Mouse (Mus musculus) ES-CJ7 (cell line): Measurements from ENCODE around the gene Uhrf1bp1.
A peak's percentile ranks its signal among the peaks of the same experiment; 100 is the strongest.

Experiments used
- DNase-seq: peaks from one replicate; pipeline ENCODE4 v3.0.0; 2011; ENCODE audit warnings: low read depth, low spot score

The Uhrf1bp1 gene

DNA sequence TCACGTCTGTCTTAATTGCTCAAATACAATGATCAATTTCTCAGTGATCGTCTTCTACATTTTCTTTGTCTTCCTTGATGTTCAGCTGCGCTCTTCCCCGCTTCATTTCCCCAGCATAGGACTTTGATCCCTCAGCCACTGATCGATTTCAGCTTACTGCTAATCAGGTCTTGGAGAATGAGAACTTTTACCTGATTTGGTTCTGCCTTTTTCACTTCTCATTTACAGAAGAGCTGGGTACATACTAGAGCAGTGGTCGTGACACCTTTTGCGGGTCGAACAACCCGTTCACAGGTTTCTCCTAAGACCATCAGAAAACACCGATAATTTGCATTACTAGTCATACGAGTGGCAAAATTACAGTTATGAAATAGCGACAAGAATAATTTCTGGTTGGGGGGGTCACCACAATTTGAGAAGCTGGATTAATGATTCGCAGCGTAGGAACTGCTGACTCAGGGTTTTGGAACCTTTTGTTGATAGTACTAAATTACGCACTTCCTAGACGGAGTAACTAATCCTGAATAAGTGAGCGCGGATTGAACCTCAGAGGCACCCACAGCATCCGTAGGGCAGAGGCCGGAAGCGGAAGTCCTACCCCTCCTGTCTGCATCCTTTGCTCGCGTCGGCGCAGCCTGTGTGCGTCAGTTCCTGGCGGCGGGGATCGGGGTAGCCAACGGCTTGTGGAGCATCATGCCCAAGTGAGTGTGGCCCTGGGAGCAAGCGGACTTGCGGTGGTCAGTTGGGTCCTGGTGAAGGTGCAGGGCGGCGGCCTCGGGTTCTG lies 16.6 kb upstream of the Uhrf1bp1 start:
- DNase-seq, result peak; percentile 96

DNA sequence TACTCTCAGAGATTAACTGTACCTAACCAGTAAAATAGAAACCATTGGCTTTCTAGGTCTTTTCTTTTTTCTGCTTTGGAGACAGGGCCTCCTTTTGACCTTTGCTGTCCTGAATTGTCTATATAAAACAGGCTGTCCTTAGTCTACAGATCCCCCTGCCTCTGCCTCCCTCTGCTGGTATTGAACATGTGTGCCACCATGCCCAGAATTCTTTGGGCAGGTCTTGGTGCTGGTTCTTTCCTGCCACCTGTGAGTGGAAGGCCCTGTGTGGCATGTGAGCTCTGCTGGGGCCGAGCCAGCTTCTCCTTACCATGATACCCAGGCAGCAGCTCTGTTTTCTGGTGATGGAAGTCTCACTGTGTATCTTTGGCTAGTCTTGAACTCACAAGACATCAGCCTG lies 7.9 kb upstream of the Uhrf1bp1 start:
- DNase-seq, result no peak

DNA sequence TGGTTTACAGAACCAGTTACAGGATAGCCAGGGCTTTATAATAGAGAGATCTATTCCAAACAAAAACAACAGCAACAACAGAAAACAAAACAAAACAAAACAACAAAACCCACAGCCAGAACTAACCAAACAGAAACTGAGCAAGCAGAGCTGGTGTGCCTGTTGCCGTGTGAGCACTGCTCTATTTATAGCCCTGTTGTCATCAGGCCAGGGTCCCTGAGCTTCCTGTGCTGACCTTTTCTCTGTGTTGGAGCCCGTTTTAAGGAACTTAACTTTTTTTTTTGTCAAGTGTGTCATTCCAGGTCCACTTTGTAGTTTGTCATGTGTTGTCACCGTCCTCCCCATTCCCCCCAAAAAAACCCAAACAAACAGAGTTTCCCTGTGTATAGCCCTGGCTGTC lies 5.2 kb upstream of the Uhrf1bp1 start:
- no peak for DNase-seq

DNA sequence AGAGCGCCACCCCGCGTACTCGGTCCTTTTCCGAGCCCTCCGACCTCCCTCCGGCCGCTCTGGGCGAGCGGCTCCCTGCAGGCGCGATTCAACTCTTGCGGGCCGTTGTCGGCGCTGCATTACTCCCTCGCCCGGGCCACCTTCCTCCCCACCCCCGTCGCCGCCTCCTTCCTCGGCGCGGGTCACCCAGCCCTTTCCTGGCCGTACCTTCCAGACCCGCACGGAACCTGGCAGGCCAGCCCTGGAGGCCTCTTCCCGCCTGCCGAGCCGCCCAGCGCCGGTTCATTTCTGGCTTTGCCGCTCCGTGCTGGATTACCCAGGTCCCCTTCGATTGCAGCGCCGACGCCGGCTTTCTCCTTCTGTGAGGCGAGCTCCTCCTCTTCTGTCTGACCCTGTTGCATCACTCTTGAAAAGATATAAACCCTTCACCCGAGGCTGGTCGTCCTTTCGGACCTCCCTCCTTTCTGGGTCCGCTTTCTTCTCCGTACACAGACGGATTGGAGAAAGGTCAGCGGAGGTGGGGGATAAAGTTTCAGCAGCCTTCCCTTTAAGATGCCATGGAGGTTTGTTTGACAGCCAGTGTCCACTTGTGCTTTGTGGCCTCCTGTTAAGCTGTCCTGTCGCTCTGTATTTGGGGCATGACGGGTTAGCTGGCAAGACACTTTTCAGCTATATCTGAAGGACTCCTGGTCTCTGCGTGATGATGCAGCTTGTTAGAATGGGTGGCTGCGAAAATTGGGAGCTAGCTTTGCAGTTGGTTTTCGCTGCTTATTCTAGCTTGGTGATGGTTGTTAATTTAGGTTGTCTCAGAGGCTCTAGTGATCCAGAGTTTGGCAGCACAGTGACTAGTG lies 782 bp downstream of the Uhrf1bp1 start:
- peak; percentile 29 for DNase-seq

DNA sequence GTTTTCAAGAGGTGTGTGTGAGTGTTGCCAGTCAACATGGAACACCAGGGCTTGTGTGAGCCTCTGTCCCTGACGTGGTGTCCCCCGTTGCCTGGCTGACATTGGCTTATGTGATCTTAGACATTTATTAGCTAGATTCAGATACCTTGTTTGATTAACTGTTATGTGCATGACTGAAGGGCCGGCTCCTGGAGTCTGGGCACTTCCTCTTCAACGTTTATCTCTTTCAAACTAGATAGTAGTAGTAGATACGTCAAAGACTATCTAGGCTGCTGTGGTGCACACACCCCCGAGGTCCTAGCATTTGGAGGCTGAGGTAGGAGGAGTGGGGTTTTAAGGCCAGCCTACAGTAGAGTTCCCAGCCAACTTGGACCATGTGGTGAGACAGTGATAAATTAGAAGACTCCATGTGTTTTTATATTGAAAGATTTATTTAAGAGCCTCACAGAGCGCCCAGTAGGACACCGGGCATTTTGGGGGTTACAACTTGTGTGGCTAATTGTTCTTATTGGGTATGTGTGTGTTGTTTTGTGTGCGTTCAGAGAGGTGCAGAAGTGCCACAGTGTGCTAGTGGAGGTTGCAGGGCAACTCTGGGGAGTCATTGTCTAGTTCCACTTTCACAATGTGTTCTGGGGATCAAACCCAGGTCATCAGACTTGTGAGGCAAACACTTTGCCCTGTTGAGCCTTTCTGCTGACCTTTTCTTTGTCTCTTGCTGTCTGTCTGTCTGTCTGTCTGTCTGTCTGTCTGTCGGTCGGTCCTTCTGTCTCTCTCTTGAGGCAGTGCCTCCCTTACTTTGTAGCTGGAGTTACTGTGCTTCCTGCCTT lies 1.6 kb downstream of the Uhrf1bp1 start:
- DNase-seq, result no peak

DNA sequence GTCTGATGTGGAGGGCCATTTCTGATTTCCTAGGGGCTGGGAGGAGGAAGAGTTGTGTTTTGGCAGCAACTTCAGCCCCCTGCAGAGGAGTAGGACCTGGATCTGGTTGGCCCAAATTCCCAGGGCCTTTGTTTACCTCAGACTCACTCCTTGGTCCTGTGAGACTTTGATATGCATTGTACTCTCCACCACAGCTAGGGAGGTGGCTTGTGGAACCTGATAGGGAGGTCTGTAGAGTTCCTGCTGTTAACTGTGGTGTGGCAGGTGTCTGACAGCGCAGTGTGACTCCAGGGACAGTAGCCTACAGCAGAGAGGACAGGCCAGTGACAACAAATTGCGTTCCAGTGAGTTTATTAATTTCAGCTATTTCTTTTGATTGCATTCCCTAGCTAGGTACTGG lies 2.9 kb downstream of the Uhrf1bp1 start:
- DNase-seq, result no peak

DNA sequence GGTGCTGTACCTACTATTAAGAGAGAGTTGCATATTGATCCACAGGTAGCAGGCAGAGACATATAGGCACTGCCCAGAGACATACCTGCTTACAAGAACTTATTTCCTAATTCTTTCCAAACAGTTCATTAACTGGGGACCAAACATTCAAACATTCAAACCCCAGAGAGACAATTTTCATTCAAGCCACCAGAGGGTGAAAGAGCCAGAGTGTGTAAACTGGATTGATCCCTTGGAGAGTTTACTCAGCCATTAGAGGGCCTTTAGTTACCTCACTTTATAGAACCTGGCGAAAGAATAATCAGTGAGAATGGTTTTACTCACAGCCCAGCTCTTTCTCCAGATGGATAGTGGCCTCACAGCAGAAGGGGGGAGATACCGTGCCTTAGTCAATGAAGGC lies 9.2 kb downstream of the Uhrf1bp1 start:
- DNase-seq, result no peak

DNA sequence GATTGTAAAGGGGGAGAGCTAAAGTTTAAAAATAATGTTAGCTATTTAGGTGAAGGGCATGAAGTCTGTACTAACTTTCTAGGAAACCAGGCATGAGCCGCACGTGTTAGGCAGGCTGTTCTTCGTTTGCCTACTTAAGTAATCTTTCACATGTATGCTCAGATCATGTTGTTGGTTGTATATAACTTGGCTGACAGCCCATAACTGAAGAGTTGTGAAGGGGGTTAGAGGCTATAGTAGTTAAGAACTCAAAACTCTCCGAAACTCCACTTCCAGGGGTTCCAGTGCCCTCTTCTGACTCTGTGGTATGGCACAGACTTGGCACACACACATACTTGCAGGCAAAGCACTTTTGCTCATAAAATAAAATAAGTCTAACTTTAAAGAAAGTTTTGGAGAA lies 10.5 kb downstream of the Uhrf1bp1 start:
- DNase-seq, result no peak

DNA sequence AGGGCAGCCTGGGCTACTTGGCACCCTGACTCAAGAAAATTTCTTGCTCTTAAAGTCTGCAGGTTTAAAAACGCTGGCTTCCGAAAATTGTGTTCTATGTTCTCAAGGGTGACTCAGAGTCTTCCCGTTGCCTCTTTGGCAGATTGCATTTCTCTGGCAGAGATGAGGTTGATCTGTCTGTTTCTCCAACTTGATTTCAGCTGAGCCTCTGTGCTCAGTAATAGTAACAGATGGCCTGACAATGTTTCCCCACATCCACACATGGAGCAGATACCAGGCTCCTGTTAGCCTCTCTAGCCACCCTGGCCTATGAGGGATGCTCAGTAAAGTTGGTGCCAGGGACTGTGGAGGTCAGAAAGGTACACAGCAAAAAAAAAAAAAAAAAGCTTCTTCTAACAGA lies 15.6 kb downstream of the Uhrf1bp1 start:
- no peak for DNase-seq

DNA sequence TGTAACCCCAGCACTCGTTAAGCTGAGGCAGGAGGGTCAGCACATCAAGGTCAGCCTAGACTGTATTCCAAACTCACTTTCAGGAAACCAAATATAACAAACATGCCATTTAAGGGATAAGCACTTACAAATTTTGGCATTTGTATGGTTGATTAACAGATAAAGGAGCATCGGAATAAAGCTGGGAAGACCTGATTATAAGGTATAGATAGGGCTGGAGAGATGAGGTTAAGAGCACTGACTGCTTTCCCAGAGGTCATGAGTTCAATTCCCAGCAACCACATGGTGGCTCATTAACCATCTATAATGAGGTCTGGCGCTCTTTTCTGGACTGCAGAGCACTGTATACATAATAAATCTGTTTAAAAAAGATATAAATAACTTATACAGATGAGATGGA lies 17.3 kb downstream of the Uhrf1bp1 start:
- no peak for DNase-seq

DNA sequence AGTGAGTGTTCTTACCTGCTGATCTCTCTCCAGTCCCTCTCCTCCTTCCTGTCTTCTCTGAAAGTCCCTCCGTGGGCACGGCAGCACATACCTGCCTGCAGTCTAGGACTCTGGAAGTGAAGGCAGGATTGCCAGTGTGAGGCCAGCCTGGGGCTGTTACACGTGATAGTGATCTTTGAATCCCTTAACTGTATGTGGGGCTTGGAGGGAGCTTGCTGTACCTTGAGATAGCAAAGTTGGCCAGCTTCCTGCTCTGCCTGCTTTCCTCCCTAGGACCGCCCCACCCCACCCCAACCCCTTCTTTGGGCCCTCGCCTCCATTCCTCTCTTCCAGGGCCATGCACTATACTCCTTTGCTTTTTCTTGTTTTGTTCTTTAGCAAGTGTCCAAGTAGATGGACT lies 18.3 kb downstream of the Uhrf1bp1 start:
- no peak for DNase-seq

DNA sequence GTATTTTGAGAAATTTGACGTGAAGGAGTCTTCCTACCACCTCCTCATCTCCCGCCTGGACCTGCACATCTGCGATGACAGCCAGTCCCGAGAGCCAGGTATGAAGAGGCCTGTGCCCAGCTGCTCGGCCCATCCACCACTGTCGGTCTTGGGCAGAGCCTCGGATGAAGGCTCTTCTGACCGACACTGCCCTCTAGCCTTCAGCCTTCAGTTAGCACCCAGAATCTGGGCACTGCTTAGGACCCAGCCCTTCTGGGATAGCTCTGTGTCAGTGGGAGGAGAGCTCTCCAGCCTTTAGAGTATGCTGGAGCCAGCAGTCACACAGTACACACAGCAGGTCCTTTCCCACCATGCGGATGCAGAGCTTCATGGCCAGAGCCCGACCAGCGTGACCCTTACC lies 25.3 kb downstream of the Uhrf1bp1 start:
- DNase-seq, result peak; percentile 47

DNA sequence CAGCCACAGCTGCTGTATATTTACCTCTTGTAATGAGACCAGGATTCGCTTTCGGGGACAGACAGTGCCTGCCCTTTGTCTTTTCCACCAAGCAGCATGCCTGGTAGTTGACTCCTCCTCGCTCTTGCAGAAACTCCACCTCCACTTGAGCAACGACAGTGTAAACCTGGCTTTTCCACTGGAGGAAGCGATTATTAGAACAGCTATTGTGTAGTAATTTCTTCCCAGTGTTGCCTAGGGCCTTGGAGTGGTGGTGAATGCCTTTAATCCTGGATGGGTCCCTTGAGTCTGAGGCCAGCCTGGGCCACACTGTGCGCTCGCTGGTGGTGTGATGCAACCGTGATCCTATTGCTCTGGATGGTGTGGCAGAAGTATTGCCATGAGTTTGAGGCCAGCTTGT lies 26.9 kb downstream of the Uhrf1bp1 start:
- DNase-seq, result no peak

DNA sequence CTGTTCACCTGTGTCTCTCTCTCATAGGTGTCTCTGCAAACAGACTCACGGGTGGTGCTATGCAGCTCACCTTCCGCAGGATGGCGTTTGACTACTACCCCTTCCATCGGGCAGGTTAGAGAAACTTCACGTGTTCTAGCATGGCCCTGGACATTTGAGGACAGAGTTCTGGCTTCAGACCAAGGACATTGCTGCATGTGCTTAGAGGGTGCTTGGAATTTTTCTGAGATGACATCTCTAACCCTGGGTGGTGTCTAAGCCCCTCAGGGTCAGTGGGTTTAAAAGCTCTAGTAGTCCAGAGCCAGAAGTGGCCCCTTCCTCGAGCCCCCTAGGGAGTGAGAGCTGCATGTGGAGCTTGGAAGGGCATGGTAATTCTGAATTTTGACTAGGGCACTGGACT lies 27.8 kb downstream of the Uhrf1bp1 start:
- no peak for DNase-seq

DNA sequence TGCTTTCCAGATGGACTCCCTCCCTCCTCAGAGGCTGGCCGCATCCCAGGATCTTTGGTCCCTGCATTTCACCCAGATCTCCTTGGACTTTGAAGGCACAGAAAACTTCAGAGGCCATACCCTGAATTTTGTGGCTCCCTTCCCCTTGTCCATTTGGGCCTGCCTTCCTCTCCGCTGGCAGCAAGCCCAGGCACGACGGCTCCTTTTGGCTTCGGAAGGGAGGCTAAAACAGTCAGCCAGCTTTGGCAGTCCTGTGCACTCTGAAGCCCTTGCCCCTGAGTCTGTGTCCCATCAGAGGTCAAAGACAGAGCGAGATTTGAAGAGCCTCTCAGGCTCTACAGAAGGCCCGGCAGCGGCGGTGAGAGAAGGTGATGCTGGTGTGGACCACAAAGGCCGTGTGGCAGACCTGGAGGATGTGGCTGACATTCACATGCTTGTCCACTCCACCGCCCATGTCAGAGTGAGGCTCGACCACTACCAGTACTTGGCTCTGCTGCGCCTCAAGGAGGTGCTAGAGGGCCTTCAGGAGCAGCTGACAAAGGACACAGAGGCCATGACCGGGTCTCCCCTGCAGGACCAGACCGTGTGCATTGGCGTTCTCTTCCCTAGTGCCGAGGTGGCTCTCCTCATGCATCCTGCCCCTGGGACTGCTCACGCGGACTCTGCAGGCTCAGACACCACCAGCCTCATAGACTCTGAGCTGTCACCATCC lies 30.4 kb downstream of the Uhrf1bp1 start:
- no peak for DNase-seq

DNA sequence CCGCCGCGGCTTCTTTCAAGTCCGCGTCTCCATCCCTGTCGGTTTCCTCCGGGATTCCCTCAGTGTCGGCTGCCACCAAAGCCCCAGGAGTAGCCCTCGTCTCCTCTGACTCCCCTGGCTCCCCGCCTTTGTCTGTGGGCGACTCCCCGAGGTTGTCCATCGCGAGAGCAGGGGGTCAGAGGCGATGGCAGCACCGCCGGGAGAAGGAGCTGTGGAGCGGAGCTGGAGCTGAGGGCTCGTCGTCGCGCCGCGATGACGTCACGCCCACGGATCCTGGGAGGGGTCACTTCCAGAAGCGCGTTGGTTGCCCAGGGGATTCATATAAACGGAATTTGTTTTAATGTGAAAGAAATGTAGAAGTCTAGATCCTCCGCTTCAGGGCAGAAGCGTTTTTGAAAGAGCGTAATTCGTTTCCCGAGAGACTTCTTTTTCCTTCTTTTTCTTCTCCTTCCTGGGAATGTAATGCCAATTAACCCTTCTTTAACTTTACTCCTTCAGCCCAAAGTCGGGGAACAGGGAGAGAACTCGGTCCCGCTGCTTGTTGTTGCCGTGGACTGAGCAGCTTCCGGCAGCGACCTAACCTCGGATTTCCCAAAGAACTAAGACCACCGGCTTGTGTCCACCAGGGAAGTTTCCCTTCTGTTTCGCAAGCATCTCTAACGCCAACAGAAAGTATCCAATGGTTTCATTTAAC lies 51.4 kb downstream of the Uhrf1bp1 start:
- DNase-seq, result peak; percentile 95

DNA sequence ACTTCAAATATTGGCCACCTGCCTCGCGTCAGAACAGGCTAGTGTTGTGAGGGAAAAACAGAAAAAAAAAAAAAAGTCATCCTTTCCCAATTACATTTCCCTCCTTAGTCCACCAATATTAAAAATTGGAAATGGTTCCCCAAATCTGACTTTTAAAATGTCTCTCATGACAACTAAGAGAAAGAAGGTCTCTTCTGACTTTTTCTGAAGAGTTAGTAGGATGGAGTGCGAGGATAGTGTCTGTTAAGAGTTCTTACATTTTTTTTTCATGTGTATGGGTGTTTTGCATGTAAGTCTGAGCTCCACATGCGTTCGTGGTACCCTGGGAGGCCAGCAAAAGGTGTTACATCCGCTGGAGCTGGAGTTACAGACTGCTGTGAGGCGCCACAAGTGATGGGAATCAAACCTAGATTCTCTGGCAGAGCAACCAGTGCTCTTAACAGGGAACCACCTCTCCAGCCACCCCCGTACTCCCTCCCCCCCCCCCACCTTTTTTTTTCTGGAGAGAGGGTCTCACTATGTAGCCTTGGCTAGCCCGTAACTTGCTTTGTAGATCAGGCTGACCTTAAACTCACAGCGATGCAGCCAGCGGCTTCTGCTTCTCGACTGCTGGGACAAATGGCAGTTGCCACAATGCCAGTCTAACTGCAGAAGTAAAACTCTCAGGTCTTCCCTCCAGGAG lies 52.1 kb downstream of the Uhrf1bp1 start:
- no peak for DNase-seq

DNA sequence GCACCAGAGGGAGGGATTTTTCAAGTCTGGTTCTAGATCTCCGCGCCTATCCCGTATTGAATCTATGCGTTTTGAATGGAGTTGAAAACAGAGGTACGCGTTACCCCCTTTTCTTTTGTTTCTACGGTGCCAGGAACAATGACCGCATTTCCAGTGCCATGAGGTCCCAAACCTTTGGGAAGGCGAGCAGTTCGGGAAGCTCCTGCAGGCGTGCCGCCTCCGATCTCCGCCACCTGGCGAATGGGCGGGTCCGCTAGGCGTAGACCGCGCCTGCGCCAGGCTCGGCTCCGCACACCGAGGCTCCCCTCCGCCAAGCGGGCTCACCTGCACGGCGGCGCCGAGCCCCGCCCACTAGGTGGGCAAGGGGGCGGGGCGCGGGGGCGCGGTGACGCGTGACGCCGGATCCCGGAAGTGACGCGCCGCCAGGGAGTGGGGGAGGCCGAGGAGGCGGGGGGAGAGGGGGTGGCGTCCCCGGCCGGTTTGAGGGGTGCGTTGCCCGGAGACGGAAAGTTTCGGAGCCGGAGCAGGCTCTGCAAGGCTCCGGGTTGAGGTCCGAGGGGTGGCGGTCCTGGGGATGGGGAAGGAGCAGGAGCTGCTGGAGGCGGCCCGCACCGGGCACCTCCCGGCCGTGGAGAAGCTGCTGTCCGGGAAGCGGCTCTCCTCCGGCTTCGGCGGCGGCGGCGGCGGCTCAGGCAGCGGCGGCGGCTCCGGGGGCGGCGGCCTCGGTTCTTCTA lies 52.8 kb downstream of the Uhrf1bp1 start, which contains the start of gene Anks1:
Gene Anks1 (plus strand): TSS at position 419 of the 734 bp plus-strand sequence.
- DNase-seq, result peak; percentile 88
